Mouse (Mus musculus): ENCODE results near the gene Trim8.

DNA sequence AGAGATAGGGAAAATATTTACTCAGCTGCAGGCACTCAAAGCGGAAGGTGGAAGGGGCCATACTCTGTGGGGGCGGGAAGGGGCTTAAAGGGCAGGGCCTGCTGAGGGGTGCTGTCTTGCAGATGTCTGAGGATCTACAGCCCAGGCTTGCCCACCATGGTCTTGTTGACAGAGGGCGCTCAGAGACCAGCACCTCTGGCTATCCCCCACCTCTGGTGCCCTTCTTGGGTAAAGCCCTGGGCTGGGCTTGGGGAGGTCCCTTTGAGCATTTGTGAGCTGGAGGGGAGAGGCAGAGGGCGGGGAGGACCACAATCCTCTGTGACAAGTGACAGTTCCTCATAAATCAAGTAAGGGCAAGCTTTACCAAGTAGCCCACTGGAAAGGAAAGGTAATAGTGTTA, 31.6 kb downstream of the Trim8 start:
- TF ChIP-seq POLR2A (IDR thresholded peaks at IDR 0.05; ENCODE audit: insufficient read depth, low read depth, low read length) (no peak), CTCF (IDR thresholded peaks at IDR 0.05; ENCODE audit: insufficient read depth, low read depth, low read length) (no peak)
